Mouse (Mus musculus) left cerebral cortex, postnatal 14 days (tissue): ENCODE data around the gene Dlg1. TPM values are rescaled to one million over a fixed set of nuclear protein-coding genes. Genes with fewer than 3 reads are reported as not detected.

Experiments used
- DNase-seq, 2 experiments: peaks; one replicate each; pipeline ENCODE4 v3.0.0; 2021 to 2022; ENCODE audit warnings: low spot score in 2 of 2, mixed read lengths in 1 of 2
- intact Hi-C: fragments of 180-260 bp; cut with DNase I; formaldehyde crosslinking; loops from one replicate; pipeline ENCODE4 v1.15.1; 2025
- long read RNA-seq, 2 experiments: library from polyadenylated mRNA; stranded (forward); transcript quantifications; one replicate each; pipeline ENCODE4 v2.0.0; 2021
- total RNA-seq, 2 experiments: library from RNA; stranded (reverse); gene quantifications; 2 replicates each; pipeline ENCODE4 v1.2.3; 2021

Gene Dlg1
- 100 to 1,000 TPM; 148 to 158 TPM for total RNA-seq
- long read RNA-seq, experiment 1, full-length matches to known transcripts = 22 of 143 reads
- long read RNA-seq, experiment 1, partial matches to known transcripts = 15 of 143 reads
- long read RNA-seq, experiment 1, other reads (novel, unspliced or antisense) = 106 of 143 reads
- long read RNA-seq, experiment 2, full-length matches to known transcripts = 14 of 108 reads
- long read RNA-seq, experiment 2, partial matches to known transcripts = 16 of 108 reads
- long read RNA-seq, experiment 2, other reads (novel, unspliced or antisense) = 78 of 108 reads

- intact Hi-C loops = no loop called here
- DNase-seq = peak; percentile 59 to 79
Measured at GRCm38 (mm10) chr16:31663379-31664286, at the start of gene Dlg1. Dlg1 (plus strand) TSS chr16:31663443.

GRCm38 (mm10) chr16:31616382-31616781 lies 46.9 kb upstream of the Dlg1 start:
- no peak for DNase-seq
- intact Hi-C loops = no loop called here

GRCm38 (mm10) chr16:31617128-31617527 lies 46.1 kb upstream of the Dlg1 start:
- no peak for DNase-seq
- intact Hi-C loops = no loop called here

- intact Hi-C loops = no loop called here
- DNase-seq = peak; percentile 39 to 47
Measured at GRCm38 (mm10) chr16:31617823-31618371, 45.3 kb upstream of the Dlg1 start.

- intact Hi-C loops = no loop called here
- no peak for DNase-seq
Measured at GRCm38 (mm10) chr16:31618671-31619070, 44.6 kb upstream of the Dlg1 start.

- no peak for DNase-seq
- intact Hi-C loops = no loop called here
Measured at GRCm38 (mm10) chr16:31619675-31620335, 43.4 kb upstream of the Dlg1 start.

GRCm38 (mm10) chr16:31622356-31622755 lies 40.9 kb upstream of the Dlg1 start:
- DNase-seq = no peak
- intact Hi-C loops = no loop called here

GRCm38 (mm10) chr16:31623136-31623535 lies 40.1 kb upstream of the Dlg1 start:
- no peak for DNase-seq
- intact Hi-C loops = no loop called here

- intact Hi-C loops = no loop called here
- no peak for DNase-seq
Measured at GRCm38 (mm10) chr16:31624749-31625148, 38.5 kb upstream of the Dlg1 start.

- no peak for DNase-seq
- intact Hi-C loops = no loop called here
Measured at GRCm38 (mm10) chr16:31626331-31626730, 36.9 kb upstream of the Dlg1 start.

- intact Hi-C loops = no loop called here
Measured at GRCm38 (mm10) chr16:31630381-31630780, 32.9 kb upstream of the Dlg1 start.

GRCm38 (mm10) chr16:31631046-31631445 lies 32.2 kb upstream of the Dlg1 start:
- intact Hi-C loops = no loop called here
- DNase-seq = no peak

More at GRCm38 (mm10) chr16:31630381-31630780, 32.9 kb upstream of the Dlg1 start:
- no peak for DNase-seq

- DNase-seq = no peak
- intact Hi-C loops = no loop called here
Measured at GRCm38 (mm10) chr16:31634371-31634770, 28.9 kb upstream of the Dlg1 start.

- intact Hi-C loops = no loop called here
- no peak for DNase-seq
Measured at GRCm38 (mm10) chr16:31638393-31638792, 24.9 kb upstream of the Dlg1 start.

GRCm38 (mm10) chr16:31639946-31640345 lies 23.3 kb upstream of the Dlg1 start:
- DNase-seq = no peak
- intact Hi-C loops = no loop called here

GRCm38 (mm10) chr16:31641776-31642175 lies 21.5 kb upstream of the Dlg1 start:
- no peak for DNase-seq
- intact Hi-C loops = no loop called here

- intact Hi-C loops = no loop called here
Measured at GRCm38 (mm10) chr16:31647221-31647620, 16.0 kb upstream of the Dlg1 start.

GRCm38 (mm10) chr16:31650788-31651187 lies 12.5 kb upstream of the Dlg1 start:
- intact Hi-C loops = no loop called here
- peak in 1 of 2 experiments; percentile 45 for DNase-seq

More at GRCm38 (mm10) chr16:31647221-31647620, 16.0 kb upstream of the Dlg1 start:
- DNase-seq = no peak

GRCm38 (mm10) chr16:31651541-31651940 lies 11.7 kb upstream of the Dlg1 start:
- intact Hi-C loops = no loop called here
- DNase-seq = no peak
